Mouse (Mus musculus): ENCODE data around the gene Rce1. TPM values are rescaled to one million over a fixed set of nuclear protein-coding genes. Genes with fewer than 3 reads are reported as not detected.

The Rce1 gene
- 47.9 TPM for total RNA-seq (2023)

DNA sequence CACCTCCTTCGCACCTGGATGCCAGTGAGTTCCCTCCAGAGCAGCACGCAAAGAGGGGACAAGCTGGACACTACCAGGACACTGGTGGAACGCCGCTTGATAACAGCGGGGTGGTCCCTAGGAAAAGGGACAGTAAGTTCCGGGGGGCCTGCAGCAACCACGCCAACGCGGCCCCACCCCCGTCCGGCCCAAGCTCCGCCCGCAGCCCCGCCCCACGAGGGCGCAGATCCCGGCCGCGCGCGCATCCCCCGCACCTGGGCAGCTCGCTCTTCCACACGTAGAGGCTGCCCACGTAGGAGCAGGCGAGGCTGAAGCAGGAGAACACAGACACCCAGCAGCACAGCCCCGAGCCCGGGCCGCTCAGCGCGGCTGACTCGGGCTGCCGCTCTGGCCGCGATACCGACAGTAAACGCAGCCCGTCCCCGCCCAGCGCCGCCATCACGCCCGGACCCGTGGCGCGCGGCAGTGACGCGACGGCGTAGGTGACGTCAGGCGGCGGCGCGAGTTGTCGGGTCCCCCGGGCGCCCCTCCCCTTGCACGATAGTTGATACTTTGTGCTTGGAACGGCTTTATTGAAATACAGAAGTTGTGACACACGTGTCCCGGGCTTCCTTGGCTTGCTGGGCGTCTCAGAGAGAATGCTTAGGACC lies at the start of gene Rce1:
TSS of gene Rce1 (minus strand) at position 463 of the 650 bp plus-strand sequence.

DNA sequence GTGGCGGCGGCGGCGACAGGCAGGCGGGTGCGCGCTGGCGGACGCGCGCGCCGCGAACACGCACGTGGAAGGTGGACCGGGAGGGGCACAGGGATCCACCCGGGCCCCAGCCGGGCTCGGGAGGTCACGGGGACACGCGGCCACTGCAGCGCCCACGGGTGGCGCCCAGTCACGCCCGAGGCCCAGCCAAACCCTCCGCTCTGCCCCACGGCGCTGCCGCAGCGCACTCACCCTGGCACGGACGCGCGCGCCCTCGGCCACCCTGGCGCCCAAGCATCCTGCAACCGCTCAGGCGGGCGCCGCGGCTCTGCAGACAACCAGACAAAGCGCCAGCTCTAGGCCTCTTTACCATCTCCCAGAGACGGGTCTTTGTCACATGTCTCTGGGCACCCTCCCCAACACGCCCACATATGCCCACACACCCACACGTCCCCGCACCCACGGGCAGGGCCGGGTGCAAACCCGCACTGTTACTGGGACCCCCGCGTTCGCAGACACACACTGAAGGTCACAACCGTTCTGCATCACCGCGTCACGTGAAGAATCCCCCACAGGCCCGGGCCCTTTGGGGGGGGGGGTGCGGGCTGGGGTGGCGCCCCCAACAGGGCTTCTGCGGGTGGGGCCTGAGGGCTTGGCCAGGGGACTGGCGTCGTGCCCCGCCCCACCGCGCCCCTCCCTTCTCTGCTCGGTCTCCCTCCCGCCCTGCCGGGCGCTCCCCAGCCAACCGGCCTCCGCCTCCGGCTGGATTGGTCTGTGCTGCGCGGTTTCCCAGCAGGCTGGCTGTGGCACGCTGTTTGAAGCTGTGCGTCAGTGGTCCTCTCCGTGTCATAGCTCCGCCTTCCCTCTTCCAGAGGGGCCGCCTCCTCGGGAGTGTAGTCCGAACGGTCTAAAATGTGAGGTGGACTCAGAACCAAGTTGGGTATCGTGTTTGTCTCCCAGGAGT lies 10.0 kb downstream of the Rce1 start, which contains the start of gene Lrfn4:
TSS of gene Lrfn4 (minus strand) at position 517 of the 943 bp plus-strand sequence.

Other genes with a start within 250 kb of the Rce1 start
- gene Kdm2a, start 227.4 kb downstream of the Rce1 start, total RNA-seq (2023) = 152 TPM
- gene Rhod, start 186.2 kb downstream of the Rce1 start, total RNA-seq (2023) = 1.2 TPM
- gene Syt12, start 148.2 kb downstream of the Rce1 start, total RNA-seq (2023) = not detected
- not detected for gene 2010003K11Rik, start 127.1 kb downstream of the Rce1 start, total RNA-seq (2023)
- 2.2 TPM for gene Pcx, start 115.2 kb downstream of the Rce1 start, total RNA-seq (2023)
- 0.40 TPM for gene Lrfn4, start 10.0 kb downstream of the Rce1 start, total RNA-seq (2023)
- gene Gm960, start 73.0 kb upstream of the Rce1 start, total RNA-seq (2023) = not detected
- not detected for gene Sptbn2, start 85.5 kb upstream of the Rce1 start, total RNA-seq (2023)
- 22.8 TPM for gene Rbm4b, start 130.9 kb upstream of the Rce1 start, total RNA-seq (2023)
- gene Rbm4, start 168.3 kb upstream of the Rce1 start, total RNA-seq (2023) = 80.8 TPM
- gene Gm21992, start 186.0 kb upstream of the Rce1 start, total RNA-seq (2023) = 35.5 TPM
- gene Rbm14, start 186.0 kb upstream of the Rce1 start, total RNA-seq (2023) = 76.2 TPM
- 45.2 TPM for gene Ccs, start 213.7 kb upstream of the Rce1 start, total RNA-seq (2023)
- not detected for gene Ccdc87, start 213.7 kb upstream of the Rce1 start, total RNA-seq (2023)
- gene Ctsf, start 229.5 kb upstream of the Rce1 start, total RNA-seq (2023) = 3.5 TPM

Measured in CD8-positive naive resting alpha-beta T cell, adult 57 days (primary cell).